Mouse (Mus musculus): ENCODE results near the gene Gpc2. TPM values are rescaled to one million over a fixed set of nuclear protein-coding genes. Genes with fewer than 3 reads are reported as not detected.

The Gpc2 gene
- polyA plus RNA-seq, 1 experiment = 2.0 TPM

DNA sequence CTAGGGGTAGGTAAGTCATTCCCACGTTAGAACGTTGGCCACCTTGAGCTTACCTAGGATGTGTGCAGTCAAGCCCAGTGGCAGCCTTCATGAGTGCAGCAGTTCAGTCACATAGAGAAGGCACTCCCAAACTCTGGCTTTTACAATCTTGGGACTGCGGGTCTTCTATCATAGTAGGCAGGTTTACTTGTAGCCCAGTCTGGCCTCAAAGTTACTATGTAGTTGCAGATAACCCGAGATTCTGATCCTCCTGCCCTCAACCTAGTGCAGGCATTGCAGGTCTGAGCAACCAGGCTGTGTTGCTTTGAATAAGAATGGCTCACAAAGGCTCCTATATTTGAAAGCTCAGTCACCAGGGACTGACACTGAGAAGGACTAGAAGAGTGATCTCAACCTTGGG, 53.3 kb downstream of the Gpc2 start:
- DNase-seq (ENCODE audit: low read depth, low spot score) = no peak
- 62% methylated on average over 4 of the region's 4 CpGs for WGBS

DNA sequence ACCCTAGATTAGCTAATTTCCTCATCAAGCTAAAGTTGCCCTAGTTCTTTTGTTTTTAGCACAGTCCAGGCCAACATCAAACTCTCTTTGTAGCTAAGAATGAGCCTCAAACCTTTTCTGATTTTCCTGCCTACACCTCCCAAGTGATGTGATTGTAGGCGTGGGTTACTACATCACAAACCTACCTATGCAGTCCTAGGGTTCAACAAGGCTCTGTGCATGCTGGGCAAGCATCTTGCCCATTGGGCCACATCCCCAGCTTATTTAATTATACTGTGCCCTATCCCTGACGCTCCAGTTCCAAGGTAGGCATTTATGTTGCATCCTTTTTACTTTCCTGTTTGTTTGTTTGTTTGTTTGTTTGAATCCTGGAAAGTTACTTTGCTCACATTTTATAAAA, 54.1 kb downstream of the Gpc2 start, which contains the start of gene Nxpe5:
Nxpe5 (plus strand) TSS at position 199 of the 400 bp plus-strand sequence.
- 68% methylated on average over 2 of the region's 2 CpGs for whole genome bisulfite sequencing
- no peak for DNase-seq (ENCODE audit: low read depth, low spot score)

Other genes with a start within 250 kb of the Gpc2 start
- not detected in 2 replicates for gene Smok3c, start 226.8 kb downstream of the Gpc2 start, polyA plus RNA-seq (2012; rRNA removed)
- 2.9 and 5.3 TPM in 2 replicates for gene Zkscan1, start 194.9 kb downstream of the Gpc2 start, polyA plus RNA-seq (2012; rRNA removed)
- 7.2 and 7.5 TPM in 2 replicates for gene Zscan21, start 163.1 kb downstream of the Gpc2 start, polyA plus RNA-seq (2012; rRNA removed)
- gene Zfp113, start 124.3 kb downstream of the Gpc2 start, polyA plus RNA-seq (2012; rRNA removed) = 3.0 TPM in 2 replicates
- 97.2 and 105 TPM in 2 replicates for gene Cops6, start 118.9 kb downstream of the Gpc2 start, polyA plus RNA-seq (2012; rRNA removed)
- 22.3 and 34.3 TPM in 2 replicates for gene Ap4m1, start 108.0 kb downstream of the Gpc2 start, polyA plus RNA-seq (2012; rRNA removed)
- 42.6 and 44.5 TPM in 2 replicates for gene Mcm7, start 107.6 kb downstream of the Gpc2 start, polyA plus RNA-seq (2012; rRNA removed)
- 41.6 and 47.7 TPM in 2 replicates for gene Taf6, start 92.6 kb downstream of the Gpc2 start, polyA plus RNA-seq (2012; rRNA removed)
- gene Cnpy4, start 92.5 kb downstream of the Gpc2 start, polyA plus RNA-seq (2012; rRNA removed) = 4.0 and 4.2 TPM in 2 replicates
- gene Mblac1, start 85.7 kb downstream of the Gpc2 start, polyA plus RNA-seq (2012; rRNA removed) = 2.5 TPM in 2 replicates
- gene Nxpe5, start 54.1 kb downstream of the Gpc2 start, polyA plus RNA-seq (2012; rRNA removed) = 1.1 and 2.3 TPM in 2 replicates
- 180 and 194 TPM in 2 replicates for gene Lamtor4, start 24.5 kb downstream of the Gpc2 start, polyA plus RNA-seq (2012; rRNA removed)
- gene BC037034, start 16.0 kb downstream of the Gpc2 start, polyA plus RNA-seq (2012; rRNA removed) = 45.9 and 55.6 TPM in 2 replicates
- gene Gal3st4, start 7.2 kb downstream of the Gpc2 start, polyA plus RNA-seq (2012; rRNA removed) = 0.44 and 0.57 TPM in 2 replicates
- not detected in 2 replicates for gene Gm43720, start within 50 bp of the Gpc2 start, polyA plus RNA-seq (2012; rRNA removed)
- gene Stag3, start 235 bp upstream of the Gpc2 start, polyA plus RNA-seq (2012; rRNA removed) = 0.58 and 0.90 TPM in 2 replicates
- 0.81 and 2.4 TPM in 2 replicates for gene Pvrig, start 62.0 kb upstream of the Gpc2 start, polyA plus RNA-seq (2012; rRNA removed)
- gene Zfp157, start 161.5 kb upstream of the Gpc2 start, polyA plus RNA-seq (2012; rRNA removed) = 1.2 and 3.6 TPM in 2 replicates

Measured in large intestine, adult 2 months (tissue).